Mouse (Mus musculus) cerebellum, postnatal 4 days (tissue): Measurements from ENCODE around the gene Irak4.

Experiments
- DNase-seq, 2 experiments: peaks; one replicate each; pipeline ENCODE4 v3.0.0; 2022; ENCODE audit warnings: low spot score in 2 of 2, mixed read lengths in 1 of 2

Gene Irak4

GRCm38 (mm10) chr15:94558895-94559656 lies 15.6 kb downstream of the Irak4 start:
- no peak for DNase-seq

GRCm38 (mm10) chr15:94564909-94565308 lies 21.5 kb downstream of the Irak4 start:
- DNase-seq, result no peak

- no peak for DNase-seq
These were observed 22.4 kb downstream of the Irak4 start for GRCm38 (mm10) chr15:94565854-94566253.

- DNase-seq, result no peak
These were observed 25.2 kb downstream of the Irak4 start for GRCm38 (mm10) chr15:94568496-94569182.

- no peak for DNase-seq
These were observed 28.1 kb downstream of the Irak4 start for GRCm38 (mm10) chr15:94571501-94571900.

- no peak for DNase-seq
These were observed 29.3 kb downstream of the Irak4 start for GRCm38 (mm10) chr15:94572746-94573145.

- no peak for DNase-seq
These were observed 31.3 kb downstream of the Irak4 start for GRCm38 (mm10) chr15:94574566-94575268.

- DNase-seq, result no peak
These were observed 38.7 kb downstream of the Irak4 start for GRCm38 (mm10) chr15:94582000-94582593.

GRCm38 (mm10) chr15:94583153-94583552 lies 39.7 kb downstream of the Irak4 start:
- no peak for DNase-seq

GRCm38 (mm10) chr15:94584738-94585137 lies 41.3 kb downstream of the Irak4 start:
- no peak for DNase-seq

GRCm38 (mm10) chr15:94587826-94588715 lies 44.6 kb downstream of the Irak4 start:
- no peak for DNase-seq

- DNase-seq, result peak; percentile 98
These were observed 46.0 kb downstream of the Irak4 start, which contains the start of gene Twf1 for GRCm38 (mm10) chr15:94589219-94590075. Gene Twf1, minus strand, starts transcription at chr15:94589889.

GRCm38 (mm10) chr15:94590083-94590482 lies 46.6 kb downstream of the Irak4 start:
- DNase-seq, result no peak

GRCm38 (mm10) chr15:94591356-94591755 lies 47.9 kb downstream of the Irak4 start:
- DNase-seq, result no peak

- no peak for DNase-seq
These were observed 50.1 kb downstream of the Irak4 start for GRCm38 (mm10) chr15:94593586-94593985.

- no peak for DNase-seq
These were observed 56.8 kb downstream of the Irak4 start for GRCm38 (mm10) chr15:94600145-94600707.

- DNase-seq, result peak in 1 of 2 experiments; percentile 23
These were observed 57.9 kb downstream of the Irak4 start for GRCm38 (mm10) chr15:94601339-94601738.

- DNase-seq, result no peak
These were observed 59.0 kb downstream of the Irak4 start for GRCm38 (mm10) chr15:94602441-94602840.

GRCm38 (mm10) chr15:94607768-94608167 lies 64.3 kb downstream of the Irak4 start:
- no peak for DNase-seq

- no peak for DNase-seq
These were observed 72.6 kb downstream of the Irak4 start for GRCm38 (mm10) chr15:94616036-94616435.
